Mouse (Mus musculus) midbrain, postnatal 0 days (tissue): ENCODE data around the gene St5. TPM values are rescaled to one million over a fixed set of nuclear protein-coding genes. Genes with fewer than 3 reads are reported as not detected.

ENCODE experiments used
- ATAC-seq: fragments of 200-750 bp; cut with Nextera tagmentation; 2 replicates; pipeline ENCODE4 v1.8.0; 2017; ENCODE audit warnings: moderate number of reproducible peaks, mild to moderate bottlenecking, moderate TSS enrichment, moderate library complexity; ENCODE audit not compliant: low FRiP score
- DNase-seq: peaks from one replicate; pipeline ENCODE4 v3.0.0-alpha.2; 2015; ENCODE audit warnings: low spot score
- H3K27ac ChIP-seq: fragments of 300-500 bp; sonication (generic); 2 replicates; pipeline ENCODE4 v1.5.1; 2014; ENCODE audit warnings: low read depth, mild to moderate bottlenecking, low read length, mixed read lengths
- H3K27me3 ChIP-seq: fragments of 300-500 bp; sonication (generic); 2 replicates; pipeline ENCODE4 v1.6.1; 2014; ENCODE audit warnings: low read length, control low read depth, mixed read lengths; ENCODE audit not compliant: insufficient read depth
- H3K36me3 ChIP-seq: fragments of 300-500 bp; sonication (generic); 2 replicates; pipeline ENCODE4 v1.6.1; 2014; ENCODE audit warnings: low read length, control low read depth, mixed read lengths; ENCODE audit not compliant: insufficient read depth
- H3K4me1 ChIP-seq: fragments of 300-500 bp; sonication (generic); 2 replicates; pipeline ENCODE4 v1.6.1; 2014; ENCODE audit warnings: mild to moderate bottlenecking, control low read depth, antibody characterized with exemption, low read length, mixed read lengths; ENCODE audit not compliant: insufficient read depth
- H3K4me2 ChIP-seq: fragments of 300-500 bp; sonication (generic); 2 replicates; pipeline ENCODE4 v1.6.1; 2014; ENCODE audit warnings: low read depth, mild to moderate bottlenecking, low read length, mixed read lengths; ENCODE audit not compliant: poor library complexity, severe bottlenecking
- H3K4me3 ChIP-seq: fragments of 300-500 bp; sonication (generic); 2 replicates; pipeline ENCODE4 v1.5.1; 2014; ENCODE audit warnings: low read depth, mild to moderate bottlenecking, low read length, moderate library complexity
- H3K9ac ChIP-seq: fragments of 300-500 bp; sonication (generic); replicated peaks from 2 replicates; pipeline ENCODE4 v1.6.1; 2014; ENCODE audit warnings: mild to moderate bottlenecking, low read length, moderate library complexity, mixed read lengths; ENCODE audit not compliant: poor library complexity, severe bottlenecking
- H3K9me3 ChIP-seq: fragments of 300-500 bp; sonication (generic); 2 replicates; pipeline ENCODE4 v1.6.1; 2016; ENCODE audit warnings: low read length, control low read depth
- CTCF ChIP-seq: IDR thresholded peaks from 2 replicates; pipeline ENCODE4 v1.5.1; 2016; ENCODE audit warnings: antibody characterized with exemption, mild to moderate bottlenecking
- WGBS: fragments of 180-500 bp; shearing (Covaris S2); extraction: QIAGEN DNeasy Blood & Tissue Kit; methylation state at CpG from one replicate; pipeline ENCODE4 v1.1.7; 2014; 5-methylcytosine and 5-hydroxymethylcytosine counted together
- polyA plus RNA-seq: library from polyadenylated mRNA; unstranded; fragments of >200 nt; fragmentation: Nextera tagmentation; extraction: Ambion mirVana; gene quantifications from 2 replicates; pipeline ENCODE4 v1.2.1, GENCODE M21; 2015
- total RNA-seq: library from RNA; depleted of rRNA; stranded (reverse); fragments of >200 nt; gene quantifications from 2 replicates; pipeline ENCODE4 v1.2.3, GENCODE M21; 2014

Gene St5
- total and polyA plus RNA-seq, 2 experiments from 2014 or later = 14.4 to 48.3 TPM

DNA sequence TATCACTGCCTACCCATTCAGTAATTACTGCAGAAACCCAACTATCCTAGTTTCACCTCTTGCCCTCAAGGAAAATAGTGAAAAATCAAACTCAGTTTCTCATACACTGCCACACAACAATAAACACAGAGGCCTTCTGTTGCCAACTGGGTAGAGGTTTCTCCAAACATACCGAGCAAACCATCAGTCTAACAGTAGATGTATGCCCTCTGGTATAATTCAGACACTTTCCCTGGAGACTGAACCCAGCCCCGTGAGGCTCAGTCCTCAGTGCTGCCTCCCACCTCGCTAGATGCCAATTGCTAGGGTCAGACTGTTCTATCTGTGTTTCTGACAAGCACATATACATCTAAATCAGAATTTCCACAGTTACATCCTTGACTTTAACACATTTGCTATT is 83.1 kb downstream of the St5 start:
- Histone ChIP-seq H3K27me3 (no peaks in the 10 kb centered on the region), H3K4me3 (no peak overlapping the region), H3K4me2 (no peak overlapping the region), H3K9ac (no peak overlapping the region), H3K27ac (no peak overlapping the region), H3K4me1 (peaks cover 8% of the 10 kb centered on the region; the same call in 1 of the 2 replicates), H3K9me3 (no peaks in the 10 kb centered on the region), H3K36me3 (no peaks in the 10 kb centered on the region)
- no peak for ATAC-seq
- TF ChIP-seq CTCF = no peak
- no peak for DNase-seq
- WGBS = 78% methylated on average over 3 of the region's 3 CpGs

DNA sequence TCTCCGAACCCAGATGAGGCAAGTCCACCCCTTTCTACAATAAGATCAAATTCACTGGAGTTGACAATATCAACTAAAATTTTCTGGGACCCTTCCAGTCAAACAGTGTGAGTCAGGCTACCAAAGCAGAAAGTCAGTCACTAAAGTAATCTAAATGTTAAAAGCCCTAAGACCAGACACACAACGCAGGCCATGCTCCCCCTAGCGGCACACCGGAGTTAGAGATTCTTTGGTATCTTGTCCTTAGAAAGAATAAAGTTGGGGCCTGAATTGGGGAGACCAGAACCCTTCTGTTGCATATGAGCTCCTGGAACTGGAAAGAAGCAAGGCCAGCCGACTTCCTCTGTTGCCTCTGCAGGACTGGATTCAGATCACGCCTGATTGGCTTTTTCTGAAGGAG is 84.7 kb downstream of the St5 start:
- ATAC-seq (no peak), DNase-seq (peak; percentile 74)
- peak; percentile 82 for TF ChIP-seq CTCF
- peaks cover 8% of the 10 kb centered on the region; the same call in 1 of the 2 replicates for H3K4me1 ChIP-seq
- no peaks in the 10 kb centered on the region for H3K9me3 ChIP-seq
- no peak overlapping the region for H3K4me2 ChIP-seq
- 22% methylated on average over 6 of the region's 6 CpGs for WGBS
- no peaks in the 10 kb centered on the region for H3K27me3 ChIP-seq
- no peak overlapping the region for H3K4me3 ChIP-seq
- H3K36me3 ChIP-seq = no peaks in the 10 kb centered on the region
- H3K27ac ChIP-seq = no peak overlapping the region
- H3K9ac ChIP-seq = no peak overlapping the region

- DNase-seq (peak; percentile 53), ATAC-seq (no peak)
- Histone ChIP-seq H3K4me3 (no peak overlapping the region), H3K36me3 (no peaks in the 10 kb centered on the region), H3K4me2 (no peak overlapping the region), H3K9me3 (no peaks in the 10 kb centered on the region), H3K27ac (no peak overlapping the region), H3K27me3 (no peaks in the 10 kb centered on the region), H3K4me1 (peaks cover 10% of the 10 kb centered on the region; the same call in 1 of the 2 replicates), H3K9ac (no peak overlapping the region)
- TF ChIP-seq CTCF = no peak
- WGBS = 73% methylated on average over 3 of the region's 3 CpGs
Measured at GRCm38 (mm10) chr7:109617838-109618237, 85.6 kb downstream of the St5 start.

GRCm38 (mm10) chr7:109616034-109616979 is 87.1 kb downstream of the St5 start:
- no peaks in the 10 kb centered on the region for H3K36me3 ChIP-seq
- peak; percentile 95 for ATAC-seq

DNA sequence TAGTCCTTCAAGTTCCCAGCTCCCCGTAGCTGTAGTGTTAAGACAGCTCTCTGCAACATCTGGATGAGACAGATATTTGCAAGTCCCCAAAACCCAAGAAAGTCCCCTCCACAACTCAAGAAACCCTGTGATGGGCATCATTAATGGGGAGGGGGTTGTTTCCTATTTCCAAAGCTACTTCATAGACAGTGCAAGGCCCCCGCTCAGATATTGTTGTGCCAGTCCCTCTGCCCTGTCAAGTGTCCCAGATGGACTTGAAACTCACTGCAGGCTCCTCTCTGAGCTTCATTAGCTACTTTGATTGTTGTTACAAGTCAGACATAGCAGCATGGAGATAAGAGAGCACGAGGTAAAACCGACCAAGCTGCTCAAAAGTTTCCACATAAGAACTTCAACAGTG is 87.8 kb downstream of the St5 start:
- DNase-seq = no peak
- ATAC-seq = no peak
- H3K9me3 ChIP-seq = no peaks in the 10 kb centered on the region
- H3K27me3 ChIP-seq = no peaks in the 10 kb centered on the region
- H3K4me3 ChIP-seq = peak overlapping the region; percentile 36
- peaks cover 15% of the 10 kb centered on the region; the same call in 1 of the 2 replicates for H3K4me1 ChIP-seq
- H3K4me2 ChIP-seq = peak overlapping the region; percentile 54
- H3K27ac ChIP-seq = peak overlapping the region; percentile 49; the same call in 1 of the 2 replicates
- no peaks in the 10 kb centered on the region for H3K36me3 ChIP-seq
- 0 out of 2 replicates have a peak overlapping the region, but pooled peaks have one; percentile 46 for H3K9ac ChIP-seq
- 20% methylated on average over 4 of the region's 4 CpGs for WGBS
- no peak for TF ChIP-seq CTCF

More at GRCm38 (mm10) chr7:109616034-109616979, 87.1 kb downstream of the St5 start:
- no peak for TF ChIP-seq CTCF
- Histone ChIP-seq H3K9ac (peak overlapping the region; percentile 46), H3K9me3 (no peaks in the 10 kb centered on the region), H3K4me1 (peaks cover 15% of the 10 kb centered on the region; the same call in 1 of the 2 replicates), H3K27ac (peak overlapping the region; percentile 49), H3K4me2 (peak overlapping the region; percentile 54), H3K27me3 (no peaks in the 10 kb centered on the region), H3K4me3 (peak overlapping the region; percentile 36)
- 1% methylated on average over 25 of the region's 25 CpGs for WGBS
- peak; percentile 96 for DNase-seq

GRCm38 (mm10) chr7:109614939-109615338 is 88.5 kb downstream of the St5 start:
- H3K36me3 ChIP-seq = no peaks in the 10 kb centered on the region
- H3K27me3 ChIP-seq = no peaks in the 10 kb centered on the region
- TF ChIP-seq CTCF = no peak
- no peak overlapping the region for H3K4me3 ChIP-seq
- no peaks in the 10 kb centered on the region for H3K9me3 ChIP-seq
- DNase-seq (no peak), ATAC-seq (no peak)
- H3K27ac ChIP-seq = 0 out of 2 replicates have a peak overlapping the region, but pooled peaks have one; percentile 49
- H3K9ac ChIP-seq = no peak overlapping the region
- WGBS = 18% methylated on average over 4 of the region's 4 CpGs
- H3K4me2 ChIP-seq = peak overlapping the region; percentile 54; the same call in 1 of the 2 replicates
- peaks cover 15% of the 10 kb centered on the region; the same call in 1 of the 2 replicates for H3K4me1 ChIP-seq
